Mouse (Mus musculus) midbrain, postnatal 0 days (tissue): ENCODE measurements around the gene 6030445D17Rik. TPM values are rescaled to one million over a fixed set of nuclear protein-coding genes. Genes with fewer than 3 reads are reported as not detected.

Experiments used
- ATAC-seq: fragments of 200-750 bp; cut with Nextera tagmentation; 2 replicates; pipeline ENCODE4 v1.8.0; 2017; ENCODE audit warnings: moderate number of reproducible peaks, mild to moderate bottlenecking, moderate TSS enrichment, moderate library complexity; ENCODE audit not compliant: low FRiP score
- DNase-seq: peaks from one replicate; pipeline ENCODE4 v3.0.0-alpha.2; 2015; ENCODE audit warnings: low spot score
- H3K27ac ChIP-seq: fragments of 300-500 bp; sonication (generic); 2 replicates; pipeline ENCODE4 v1.5.1; 2014; ENCODE audit warnings: low read depth, mild to moderate bottlenecking, low read length, mixed read lengths
- H3K27me3 ChIP-seq: fragments of 300-500 bp; sonication (generic); 2 replicates; pipeline ENCODE4 v1.6.1; 2014; ENCODE audit warnings: low read length, control low read depth, mixed read lengths; ENCODE audit not compliant: insufficient read depth
- H3K36me3 ChIP-seq: fragments of 300-500 bp; sonication (generic); 2 replicates; pipeline ENCODE4 v1.6.1; 2014; ENCODE audit warnings: low read length, control low read depth, mixed read lengths; ENCODE audit not compliant: insufficient read depth
- H3K4me1 ChIP-seq: fragments of 300-500 bp; sonication (generic); 2 replicates; pipeline ENCODE4 v1.6.1; 2014; ENCODE audit warnings: mild to moderate bottlenecking, control low read depth, antibody characterized with exemption, low read length, mixed read lengths; ENCODE audit not compliant: insufficient read depth
- H3K4me2 ChIP-seq: fragments of 300-500 bp; sonication (generic); 2 replicates; pipeline ENCODE4 v1.6.1; 2014; ENCODE audit warnings: low read depth, mild to moderate bottlenecking, low read length, mixed read lengths; ENCODE audit not compliant: poor library complexity, severe bottlenecking
- H3K4me3 ChIP-seq: fragments of 300-500 bp; sonication (generic); 2 replicates; pipeline ENCODE4 v1.5.1; 2014; ENCODE audit warnings: low read depth, mild to moderate bottlenecking, low read length, moderate library complexity
- H3K9ac ChIP-seq: fragments of 300-500 bp; sonication (generic); replicated peaks from 2 replicates; pipeline ENCODE4 v1.6.1; 2014; ENCODE audit warnings: mild to moderate bottlenecking, low read length, moderate library complexity, mixed read lengths; ENCODE audit not compliant: poor library complexity, severe bottlenecking
- H3K9me3 ChIP-seq: fragments of 300-500 bp; sonication (generic); 2 replicates; pipeline ENCODE4 v1.6.1; 2016; ENCODE audit warnings: low read length, control low read depth
- CTCF ChIP-seq: IDR thresholded peaks from 2 replicates; pipeline ENCODE4 v1.5.1; 2016; ENCODE audit warnings: antibody characterized with exemption, mild to moderate bottlenecking
- WGBS: fragments of 180-500 bp; shearing (Covaris S2); extraction: QIAGEN DNeasy Blood & Tissue Kit; methylation state at CpG from one replicate; pipeline ENCODE4 v1.1.7; 2014; 5-methylcytosine and 5-hydroxymethylcytosine counted together
- polyA plus RNA-seq: library from polyadenylated mRNA; unstranded; fragments of >200 nt; fragmentation: Nextera tagmentation; extraction: Ambion mirVana; gene quantifications from 2 replicates; pipeline ENCODE4 v1.2.1, GENCODE M21; 2015
- total RNA-seq: library from RNA; depleted of rRNA; stranded (reverse); fragments of >200 nt; gene quantifications from 2 replicates; pipeline ENCODE4 v1.2.3, GENCODE M21; 2014; rRNA removed

The 6030445D17Rik gene
- total and polyA plus RNA-seq, 2 experiments from 2014 or later, result 0.22 to 0.27 TPM

DNA sequence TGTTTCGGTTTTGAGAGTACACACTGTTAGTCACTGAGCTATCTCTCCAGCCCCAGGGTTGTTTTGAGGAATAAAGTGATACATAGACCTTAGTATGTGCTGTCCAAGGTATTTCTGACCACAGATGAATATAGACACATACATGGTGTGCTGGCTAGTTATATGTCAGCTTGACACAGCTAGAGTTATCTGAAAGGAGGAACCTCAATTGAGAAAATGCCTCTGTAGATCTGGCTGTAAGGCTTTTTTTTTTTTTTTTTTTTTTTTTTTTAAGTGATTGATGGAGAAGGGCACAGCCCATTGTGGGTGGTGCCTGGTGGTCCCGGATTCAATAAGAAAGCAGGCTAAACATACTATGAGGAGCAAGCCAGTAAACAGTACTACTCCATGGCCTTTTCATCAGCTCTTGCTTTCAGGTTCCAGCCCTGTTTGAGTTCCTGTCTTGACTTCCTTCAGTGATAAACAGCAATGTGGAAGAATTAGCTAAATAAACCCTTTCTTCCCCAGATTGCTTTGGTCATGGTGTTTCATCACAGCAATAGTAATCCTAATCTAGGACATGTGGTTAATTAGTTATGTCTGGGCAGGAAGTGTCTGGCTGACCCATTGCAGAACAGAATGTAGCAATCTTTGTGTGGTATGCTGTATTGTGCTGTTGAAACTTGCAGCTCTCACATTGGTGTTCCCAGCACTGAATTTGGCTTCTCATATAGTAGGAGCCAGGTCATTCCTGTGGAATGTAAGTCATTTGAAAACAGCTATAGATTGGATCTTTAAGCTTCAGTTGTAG lies 43.6 kb downstream of the 6030445D17Rik start:
- no peak overlapping the region for H3K4me3 ChIP-seq
- TF ChIP-seq CTCF, result no peak
- H3K9ac ChIP-seq, result no peak overlapping the region
- DNase-seq (no peak), ATAC-seq (no peak)
- no peaks in the 10 kb centered on the region for H3K36me3 ChIP-seq
- no peak overlapping the region for H3K4me2 ChIP-seq
- 57% methylated on average over 2 of the region's 2 CpGs for WGBS
- no peaks in the 10 kb centered on the region for H3K9me3 ChIP-seq
- no peaks in the 10 kb centered on the region for H3K27me3 ChIP-seq
- no peak overlapping the region for H3K27ac ChIP-seq
- no peaks in the 10 kb centered on the region for H3K4me1 ChIP-seq

DNA sequence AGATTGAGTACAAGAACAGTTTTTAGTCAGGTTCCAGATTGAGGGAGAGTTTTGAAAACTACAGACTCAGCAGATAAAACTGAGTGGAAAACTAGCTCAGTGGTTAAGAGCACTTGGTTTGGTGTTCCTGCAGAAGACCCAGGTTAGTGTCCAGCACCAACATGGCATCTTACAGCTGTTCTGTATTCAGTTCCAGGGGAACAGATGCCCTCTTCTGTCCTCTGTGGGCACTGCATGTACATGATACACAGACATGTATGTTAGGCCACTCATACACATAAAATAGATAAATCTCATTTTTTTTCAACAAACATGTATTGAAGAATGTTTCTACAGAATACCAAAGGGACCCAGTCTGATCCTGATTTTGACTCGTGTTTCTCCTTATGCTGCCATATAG lies 47.8 kb downstream of the 6030445D17Rik start:
- ATAC-seq, result no peak
- WGBS, result 87% methylated on average over 1 of the region's 1 CpGs
- no peaks in the 10 kb centered on the region for H3K9me3 ChIP-seq

DNA sequence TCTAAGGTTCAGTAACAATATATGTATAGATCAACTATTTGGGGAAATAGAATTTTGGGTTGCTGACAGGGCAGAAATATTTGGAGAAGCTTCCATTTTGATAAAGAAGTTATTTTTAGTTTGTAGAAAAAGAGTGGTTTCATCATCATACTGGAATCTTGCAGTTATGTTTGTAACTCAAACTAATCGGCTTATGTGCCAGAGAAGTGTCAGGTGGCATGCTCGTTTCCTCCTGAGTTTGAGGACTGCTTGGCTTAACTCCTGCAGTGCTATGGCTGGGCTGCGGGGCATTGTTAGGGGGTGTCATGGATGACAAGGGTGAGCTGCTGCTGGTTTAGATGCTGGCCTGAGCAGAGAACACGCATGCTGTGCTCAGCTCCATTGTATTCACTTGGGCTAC lies 49.7 kb downstream of the 6030445D17Rik start:
- no peaks in the 10 kb centered on the region for H3K4me1 ChIP-seq
- no peak for TF ChIP-seq CTCF
- H3K36me3 ChIP-seq, result no peaks in the 10 kb centered on the region
- DNase-seq (no peak), ATAC-seq (no peak)
- no peak overlapping the region for H3K27ac ChIP-seq
- H3K4me2 ChIP-seq, result no peak overlapping the region
- H3K9me3 ChIP-seq, result no peaks in the 10 kb centered on the region
- no peaks in the 10 kb centered on the region for H3K27me3 ChIP-seq
- no peak overlapping the region for H3K9ac ChIP-seq
- 40% methylated on average over 4 of the region's 4 CpGs for WGBS
- no peak overlapping the region for H3K4me3 ChIP-seq

More for the DNA sequence above, 47.8 kb downstream of the 6030445D17Rik start:
- Histone ChIP-seq H3K4me3 (no peak overlapping the region), H3K9ac (no peak overlapping the region), H3K4me1 (no peaks in the 10 kb centered on the region), H3K36me3 (no peaks in the 10 kb centered on the region), H3K27ac (no peak overlapping the region), H3K27me3 (no peaks in the 10 kb centered on the region), H3K4me2 (no peak overlapping the region)
- TF ChIP-seq CTCF, result peak; percentile 42
- no peak for DNase-seq

DNA sequence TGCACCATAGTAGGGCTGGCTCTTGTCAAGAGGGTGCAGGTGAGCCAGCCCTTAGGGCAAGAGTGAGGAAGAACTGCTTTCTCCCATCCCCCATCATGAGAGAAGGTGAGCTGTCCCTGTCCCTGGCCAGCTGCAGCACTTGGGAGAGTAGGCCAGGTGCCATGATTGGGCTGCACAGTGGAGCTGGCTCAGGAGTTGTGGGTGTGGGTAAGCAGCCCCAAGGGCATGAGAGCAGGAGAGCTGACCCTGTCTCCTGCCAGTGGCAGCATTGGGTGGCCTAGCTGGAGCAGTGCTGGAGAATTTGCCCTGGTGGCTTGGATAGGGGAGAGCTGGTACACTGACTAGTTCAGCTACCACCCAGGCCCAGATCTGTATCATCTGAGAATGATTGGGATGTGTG lies 50.9 kb downstream of the 6030445D17Rik start:
- no peaks in the 10 kb centered on the region for H3K36me3 ChIP-seq
- DNase-seq, result no peak
- no peak overlapping the region for H3K4me2 ChIP-seq
- no peak for ATAC-seq
- no peak overlapping the region for H3K9ac ChIP-seq
- no peak overlapping the region for H3K4me3 ChIP-seq
- H3K4me1 ChIP-seq, result no peaks in the 10 kb centered on the region
- no peak for TF ChIP-seq CTCF
- H3K9me3 ChIP-seq, result no peaks in the 10 kb centered on the region
- no peaks in the 10 kb centered on the region for H3K27me3 ChIP-seq
- no peak overlapping the region for H3K27ac ChIP-seq

Other genes starting within 250 kb of the 6030445D17Rik start
- 0.66 and 1.1 TPM in 2 replicates for gene Tcea3, start 214.5 kb upstream of the 6030445D17Rik start, total RNA-seq
- gene Tcea3, start 214.5 kb upstream of the 6030445D17Rik start, polyA plus RNA-seq, result 2.7 and 3.1 TPM in 2 replicates
- gene Zfp46, start 177.6 kb upstream of the 6030445D17Rik start, total RNA-seq, result 53.8 and 66.9 TPM in 2 replicates
- gene Zfp46, start 177.6 kb upstream of the 6030445D17Rik start, polyA plus RNA-seq, result 27.2 and 27.7 TPM in 2 replicates
- gene Hnrnpr, start 151.3 kb upstream of the 6030445D17Rik start, total RNA-seq, result 98.0 and 113 TPM in 2 replicates
- gene Hnrnpr, start 151.3 kb upstream of the 6030445D17Rik start, polyA plus RNA-seq, result 157 and 162 TPM in 2 replicates
- gene Htr1d, start 38.7 kb upstream of the 6030445D17Rik start, total RNA-seq, result 4.4 and 5.1 TPM in 2 replicates
- gene Htr1d, start 38.7 kb upstream of the 6030445D17Rik start, polyA plus RNA-seq, result 5.3 and 5.9 TPM in 2 replicates
- gene Luzp1, start 7.5 kb downstream of the 6030445D17Rik start, total RNA-seq, result 15.2 and 17.0 TPM in 2 replicates
- 50.6 and 58.0 TPM in 2 replicates for gene Luzp1, start 7.5 kb downstream of the 6030445D17Rik start, polyA plus RNA-seq
- gene Kdm1a, start 140.5 kb downstream of the 6030445D17Rik start, total RNA-seq, result 147 and 183 TPM in 2 replicates
- gene Kdm1a, start 140.5 kb downstream of the 6030445D17Rik start, polyA plus RNA-seq, result 40.7 and 47.7 TPM in 2 replicates
- not detected in 2 replicates for gene Tex46, start 148.2 kb downstream of the 6030445D17Rik start, total RNA-seq
- gene Tex46, start 148.2 kb downstream of the 6030445D17Rik start, polyA plus RNA-seq, result not detected in 2 replicates
- 0.93 TPM in 1 of 2 replicates, not detected in the other for gene Lactbl1, start 160.4 kb downstream of the 6030445D17Rik start, total RNA-seq
- gene Lactbl1, start 160.4 kb downstream of the 6030445D17Rik start, polyA plus RNA-seq, result 0.09 TPM in 1 of 2 replicates, not detected in the other